Comparison of ENCODE assay signal across 26 mouse cellular contexts in genomic region chr17:70673985-70674384, GRCm38 (mm10).
DNase-seq lines count a peak whose midpoint lies in the region; ATAC-seq and TF ChIP-seq lines count a peak whose summit lies in the region.
"Had no signal": no experiment of that assay in that cellular context is flagged by ENCODE, and none has a peak within 500 bp of the region (broad histone marks: within the 10 kb centered on the region; RNA-seq: fewer than 3 reads in every experiment).

No protein-coding gene starts in this region.

- H3K36me3 ChIP-seq in midbrain, embryonic 14.5 days (ENCODE audit: control insufficient read depth, insufficient read depth, low read length): no peaks in the 10 kb centered on the region
- H3K36me3 ChIP-seq in midbrain, embryonic 10.5 days: no peaks in the 10 kb centered on the region
- H3K36me3 ChIP-seq: forebrain, embryonic 10.5 days; heart, embryonic 12.5 days; limb, embryonic 10.5 days; neural tube, embryonic 13.5 days; stomach, embryonic 15.5 days had no signal

- no peak overlapping the region for H3K9ac ChIP-seq in midbrain, embryonic 14.5 days (replicated peaks; ENCODE audit: low read length)
- H3K9ac ChIP-seq: forebrain, postnatal 0 days; heart, embryonic 12.5 days; neural tube, embryonic 13.5 days; stomach, embryonic 15.5 days had no signal

- H3K27me3 ChIP-seq in midbrain, embryonic 14.5 days (ENCODE audit: control insufficient read depth, insufficient read depth, low read length): no peaks in the 10 kb centered on the region
- H3K27me3 ChIP-seq in midbrain, embryonic 10.5 days (ENCODE audit: low read depth, poor library complexity, severe bottlenecking): no peaks in the 10 kb centered on the region
- H3K27me3 ChIP-seq: heart, embryonic 12.5 days; neural tube, embryonic 13.5 days; stomach, embryonic 15.5 days had no signal

- intact Hi-C loops in left cerebral cortex, adult 2 months (cut with DNase I): no loop called here

- H3K27ac ChIP-seq in left cerebral cortex, adult 2 months: peak overlapping the region; percentile 82
- H3K27ac ChIP-seq in midbrain, embryonic 14.5 days (replicated peaks; ENCODE audit: low read depth, low read length): no peak overlapping the region
- no peak overlapping the region for H3K27ac ChIP-seq in midbrain, embryonic 10.5 days (replicated peaks)
- H3K27ac ChIP-seq: forebrain, embryonic 10.5 days; limb, embryonic 10.5 days; neural tube, embryonic 13.5 days; stomach, embryonic 15.5 days had no signal

- no peak for TF ChIP-seq CTCF in left cerebral cortex, adult 2 months (IDR thresholded peaks at IDR 0.05)

- H3K4me1 ChIP-seq in midbrain, embryonic 14.5 days (ENCODE audit: control insufficient read depth, insufficient read depth, low read length): no peaks in the 10 kb centered on the region
- peaks cover 4% of the 10 kb centered on the region for H3K4me1 ChIP-seq in midbrain, embryonic 10.5 days
- H3K4me1 ChIP-seq: heart, embryonic 12.5 days; neural tube, embryonic 13.5 days; stomach, embryonic 15.5 days had no signal

- no peaks in the 10 kb centered on the region for H3K9me3 ChIP-seq in midbrain, embryonic 14.5 days (ENCODE audit: control insufficient read depth, low read length)
- no peaks in the 10 kb centered on the region for H3K9me3 ChIP-seq in midbrain, embryonic 10.5 days (replicated peaks)
- H3K9me3 ChIP-seq: forebrain, embryonic 10.5 days; heart, embryonic 12.5 days; limb, embryonic 10.5 days; neural tube, embryonic 13.5 days; stomach, embryonic 15.5 days had no signal

- DNase-seq in layer of hippocampus, adult 18-20 months (ENCODE audit: low spot score in 2 of 2): peak; percentile 75 to 87
- DNase-seq in layer of hippocampus, adult 9-10 months (ENCODE audit: low spot score): no peak
- peak; percentile 55 for DNase-seq in right cerebral cortex, postnatal 25 days
- DNase-seq in right cerebral cortex, postnatal 10 days (ENCODE audit: low spot score in 2 of 2): no peak
- peak; percentile 49 to 67 for DNase-seq in left cerebral cortex, adult 2 months (ENCODE audit: extremely low spot score in 1 of 2, low spot score in 2 of 2)
- DNase-seq in telencephalon, adult 2 months (ENCODE audit: low read depth, low spot score): peak; percentile 81
- DNase-seq in midbrain, embryonic 14.5 days: no peak
- DNase-seq in midbrain, embryonic 10.5 days (ENCODE audit: low spot score): no peak
- DNase-seq: cerebellum, adult 11-12 months; cerebellum, postnatal 14 days; forebrain, postnatal 0 days; gastrocnemius, postnatal 10 days; heart, adult 18-20 months; heart, postnatal 10 days; kidney, postnatal 36 days; lung, postnatal 4 days; thymus, adult 2 months had no signal

- WGBS in midbrain, embryonic 14.5 days: 88% methylated on average over 13 of the region's 13 CpGs
- 87% methylated on average over 13 of the region's 13 CpGs for WGBS in midbrain, embryonic 10.5 days

- H3K4me2 ChIP-seq in midbrain, embryonic 14.5 days (ENCODE audit: low read length): no peak overlapping the region
- H3K4me2 ChIP-seq: heart, embryonic 12.5 days; neural tube, embryonic 13.5 days; stomach, embryonic 15.5 days had no signal

- ATAC-seq in midbrain, embryonic 14.5 days (ENCODE audit: low FRiP score, low TSS enrichment): no peak
- ATAC-seq: forebrain, postnatal 0 days; intestine, postnatal 0 days; midbrain, embryonic 16.5 days; Patski had no signal

- no peak overlapping the region for H3K4me3 ChIP-seq in left cerebral cortex, adult 2 months
- H3K4me3 ChIP-seq in midbrain, embryonic 14.5 days (replicated peaks; ENCODE audit: low read depth, low read length): no peak overlapping the region
- no peak overlapping the region for H3K4me3 ChIP-seq in midbrain, embryonic 10.5 days
- H3K4me3 ChIP-seq: forebrain, embryonic 10.5 days; heart, embryonic 12.5 days; limb, embryonic 10.5 days; myocyte; neural tube, embryonic 13.5 days; stomach, embryonic 15.5 days had no signal

Comparison
In these comparisons a context has a peak if more than half of its experiments do, and no peak if none do; other contexts are left out.
1. DNase-seq: peak in layer of hippocampus, adult 18-20 months (2 of 2), right cerebral cortex, postnatal 25 days (single experiment), left cerebral cortex, adult 2 months (2 of 2) and telencephalon, adult 2 months (single experiment); none in layer of hippocampus, adult 9-10 months (single experiment), right cerebral cortex, postnatal 10 days (0 of 2), midbrain, embryonic 14.5 days (single experiment) and midbrain, embryonic 10.5 days (single experiment).